Mouse (Mus musculus) heart, embryonic 13.5 days (tissue): ENCODE results near the gene Crlf1. TPM values are rescaled to one million over a fixed set of nuclear protein-coding genes. Genes with fewer than 3 reads are reported as not detected.

Source experiments
- ATAC-seq: fragments of 200-750 bp; cut with Nextera tagmentation; 2 replicates; pipeline ENCODE4 v1.8.0; 2017; ENCODE audit warnings: moderate TSS enrichment; ENCODE audit not compliant: insufficient number of reproducible peaks, low FRiP score, low TSS enrichment; ENCODE audit errors: extremely low read depth
- H3K27ac ChIP-seq: fragments of 300-500 bp; sonication (generic); replicated peaks from 2 replicates; pipeline ENCODE4 v1.5.1; 2015; ENCODE audit warnings: moderate library complexity, mild to moderate bottlenecking, inconsistent platforms
- H3K27me3 ChIP-seq: fragments of 300-500 bp; sonication (generic); replicated peaks from 2 replicates; pipeline ENCODE4 v1.6.1; 2015; ENCODE audit warnings: mild to moderate bottlenecking, inconsistent platforms
- H3K36me3 ChIP-seq: fragments of 300-500 bp; sonication (generic); 2 replicates; pipeline ENCODE4 v1.6.1; 2015; ENCODE audit warnings: mild to moderate bottlenecking, inconsistent platforms
- H3K4me1 ChIP-seq: fragments of 300-500 bp; sonication (generic); 2 replicates; pipeline ENCODE4 v1.6.1; 2015; ENCODE audit warnings: inconsistent platforms
- H3K4me2 ChIP-seq: fragments of 300-500 bp; sonication (generic); 2 replicates; pipeline ENCODE4 v1.6.1; 2015; ENCODE audit warnings: inconsistent platforms, mild to moderate bottlenecking, moderate library complexity
- H3K4me3 ChIP-seq: fragments of 300-500 bp; sonication (generic); 2 replicates; pipeline ENCODE4 v1.5.1; 2015; ENCODE audit warnings: moderate library complexity, mild to moderate bottlenecking, inconsistent platforms
- H3K9ac ChIP-seq: fragments of 300-500 bp; sonication (generic); 2 replicates; pipeline ENCODE4 v1.6.1; 2015; ENCODE audit warnings: inconsistent platforms, mild to moderate bottlenecking, moderate library complexity
- H3K9me3 ChIP-seq: fragments of 300-500 bp; sonication (generic); 2 replicates; pipeline ENCODE4 v1.6.1; 2016; ENCODE audit warnings: inconsistent platforms
- WGBS: fragments of 180-500 bp; shearing (Covaris S2); methylation state at CpG from one replicate; pipeline ENCODE4 v1.1.7; 2015; ENCODE audit warnings: mixed read lengths; 5-methylcytosine and 5-hydroxymethylcytosine counted together
- polyA plus RNA-seq: library from polyadenylated mRNA; unstranded; fragments of >200 nt; fragmentation: Nextera tagmentation; extraction: Ambion mirVana; gene quantifications from 2 replicates; pipeline ENCODE4 v1.2.1, GENCODE M21; 2015

The Crlf1 gene
- polyA plus RNA-seq, 1 experiment from 2014 or later = 5.5 TPM

GRCm38 (mm10) chr8:70527111-70527511 lies 34.2 kb downstream of the Crlf1 start:
- Histone ChIP-seq H3K9me3 (no peaks in the 10 kb centered on the region), H3K27me3 (no peaks in the 10 kb centered on the region), H3K36me3 (peaks cover 29% of the 10 kb centered on the region), H3K27ac (peak overlapping the region; percentile 89), H3K4me2 (peak overlapping the region; percentile 81), H3K4me1 (peaks cover 41% of the 10 kb centered on the region), H3K9ac (peak overlapping the region; percentile 98), H3K4me3 (peak overlapping the region; percentile 92)
- WGBS = 3% methylated on average over 8 of the region's 8 CpGs
- ATAC-seq = no peak

GRCm38 (mm10) chr8:70527512-70528181 lies 34.7 kb downstream of the Crlf1 start, which contains the start of the genes Fkbp8 and Kxd1:
Gene Fkbp8, plus strand, starts transcription at chr8:70527724.
Gene Kxd1, minus strand, starts transcription at chr8:70527956.
- peak within 1 kb of the TSS; percentile 89 for H3K27ac ChIP-seq
- H3K4me2 ChIP-seq = peak within 1 kb of the TSS; percentile 81
- peak within 1 kb of the TSS; percentile 92 for H3K4me3 ChIP-seq
- H3K36me3 ChIP-seq = peaks cover 35% of the 10 kb centered on the region
- H3K4me1 ChIP-seq = peaks cover 37% of the 10 kb centered on the region
- peak within 1 kb of the TSS; percentile 98 for H3K9ac ChIP-seq
- H3K9me3 ChIP-seq = no peaks in the 10 kb centered on the region
- H3K27me3 ChIP-seq = no peaks in the 10 kb centered on the region
- under 1% methylated on average over 58 of the region's 61 CpGs for WGBS
- peak; percentile 81 for ATAC-seq

GRCm38 (mm10) chr8:70528182-70528797 lies 35.3 kb downstream of the Crlf1 start:
- peak overlapping the region; percentile 89 for H3K27ac ChIP-seq
- peak overlapping the region; percentile 81 for H3K4me2 ChIP-seq
- H3K36me3 ChIP-seq = peaks cover 41% of the 10 kb centered on the region
- H3K9ac ChIP-seq = peak overlapping the region; percentile 98
- H3K4me1 ChIP-seq = peaks cover 35% of the 10 kb centered on the region
- no peak for ATAC-seq
- peak overlapping the region; percentile 92 for H3K4me3 ChIP-seq
- no peaks in the 10 kb centered on the region for H3K9me3 ChIP-seq
- no peaks in the 10 kb centered on the region for H3K27me3 ChIP-seq
- 19% methylated on average over 13 of the region's 13 CpGs for WGBS

DNA sequence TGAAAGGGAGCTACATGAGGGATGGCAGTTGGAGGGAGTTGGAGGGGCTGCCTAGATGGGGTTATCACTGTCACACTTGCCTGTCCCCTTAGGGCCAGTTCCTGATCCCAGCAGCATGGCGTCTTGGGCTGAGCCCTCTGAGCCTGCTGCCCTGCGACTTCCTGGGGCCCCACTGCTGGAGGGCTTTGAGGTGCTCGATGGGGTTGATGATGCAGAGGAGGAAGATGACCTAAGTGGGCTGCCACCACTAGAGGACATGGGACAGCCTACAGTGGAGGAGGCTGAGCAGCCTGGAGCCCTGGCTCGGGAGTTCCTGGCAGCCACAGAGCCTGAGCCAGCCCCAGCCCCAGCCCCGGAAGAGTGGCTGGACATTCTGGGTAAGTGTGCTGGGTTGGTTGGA lies 36.3 kb downstream of the Crlf1 start:
- H3K36me3 ChIP-seq = peaks cover 51% of the 10 kb centered on the region
- H3K4me3 ChIP-seq = peak overlapping the region; percentile 92; the same call in 1 of the 2 replicates
- WGBS = 77% methylated on average over 5 of the region's 5 CpGs
- H3K27ac ChIP-seq = no peak overlapping the region
- H3K9ac ChIP-seq = peak overlapping the region; percentile 40; the same call in 1 of the 2 replicates
- no peaks in the 10 kb centered on the region for H3K9me3 ChIP-seq
- H3K4me1 ChIP-seq = peaks cover 30% of the 10 kb centered on the region
- peak overlapping the region; percentile 81; the same call in 1 of the 2 replicates for H3K4me2 ChIP-seq
- no peaks in the 10 kb centered on the region for H3K27me3 ChIP-seq
- ATAC-seq = no peak

DNA sequence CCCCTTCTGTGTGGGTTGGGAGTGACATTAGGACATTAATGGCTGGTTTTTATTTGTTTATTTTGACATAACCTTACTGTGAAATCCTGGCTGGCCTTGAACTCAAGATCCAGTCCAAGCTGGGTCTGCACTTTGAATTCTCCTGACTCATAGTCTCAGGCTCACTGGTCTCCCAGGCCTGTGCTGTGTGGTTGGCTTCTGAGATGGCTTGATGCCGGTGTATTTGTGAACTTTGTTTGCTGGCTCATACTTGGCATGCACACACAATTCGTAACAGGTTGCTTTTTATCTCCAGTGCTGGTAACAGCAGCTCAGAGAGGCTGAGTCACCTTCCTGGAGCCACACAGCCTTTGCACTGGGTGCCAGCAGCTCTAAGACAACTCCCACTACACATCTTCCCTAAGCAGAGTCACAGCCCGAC lies 36.8 kb downstream of the Crlf1 start:
- H3K27me3 ChIP-seq = no peaks in the 10 kb centered on the region
- no peak overlapping the region; the same call in 1 of the 2 replicates for H3K4me2 ChIP-seq
- no peak for ATAC-seq
- 0 out of 2 replicates have a peak overlapping the region, but pooled peaks have one; percentile 92 for H3K4me3 ChIP-seq
- H3K9me3 ChIP-seq = no peaks in the 10 kb centered on the region
- no peak overlapping the region for H3K27ac ChIP-seq
- peak overlapping the region; percentile 40; the same call in 1 of the 2 replicates for H3K9ac ChIP-seq
- peaks cover 56% of the 10 kb centered on the region for H3K36me3 ChIP-seq
- 89% methylated on average over 3 of the region's 3 CpGs for WGBS
- H3K4me1 ChIP-seq = peaks cover 34% of the 10 kb centered on the region

DNA sequence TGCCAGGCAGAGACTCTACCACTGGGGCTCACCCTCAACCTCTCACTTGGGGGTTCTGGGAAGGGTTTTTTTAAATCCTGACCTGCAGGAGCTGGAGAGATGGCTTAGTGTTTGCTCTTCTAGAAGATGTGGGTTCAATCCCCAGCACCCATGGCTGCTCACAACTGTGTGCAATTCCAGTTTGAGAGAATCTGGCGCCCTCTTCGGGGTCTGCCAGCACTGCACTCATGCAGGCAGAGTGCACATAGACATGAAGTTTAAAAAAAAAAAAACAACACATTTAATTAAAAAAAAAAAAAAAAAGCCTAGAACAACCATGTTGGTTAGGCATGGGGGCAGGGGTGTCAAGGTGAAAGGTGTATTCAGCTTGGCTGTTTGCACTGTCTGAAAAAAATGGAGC lies 37.4 kb downstream of the Crlf1 start:
- Histone ChIP-seq H3K9me3 (no peaks in the 10 kb centered on the region), H3K4me3 (no peak overlapping the region), H3K27me3 (no peaks in the 10 kb centered on the region), H3K4me2 (no peak overlapping the region), H3K9ac (no peak overlapping the region), H3K27ac (no peak overlapping the region), H3K36me3 (peaks cover 61% of the 10 kb centered on the region), H3K4me1 (peaks cover 39% of the 10 kb centered on the region)
- ATAC-seq = no peak
- WGBS = 98% methylated on average over 2 of the region's 2 CpGs

- H3K9ac ChIP-seq = peak overlapping the region; percentile 15; the same call in 1 of the 2 replicates
- no peaks in the 10 kb centered on the region for H3K9me3 ChIP-seq
Observed at GRCm38 (mm10) chr8:70534281-70534680, 41.3 kb downstream of the Crlf1 start.

GRCm38 (mm10) chr8:70535221-70535620 lies 42.3 kb downstream of the Crlf1 start:
- ATAC-seq = no peak
- peaks cover 20% of the 10 kb centered on the region for H3K4me1 ChIP-seq
- H3K36me3 ChIP-seq = peaks cover 74% of the 10 kb centered on the region
- no peaks in the 10 kb centered on the region for H3K9me3 ChIP-seq
- H3K9ac ChIP-seq = no peak overlapping the region; the same call in 1 of the 2 replicates
- H3K27me3 ChIP-seq = no peaks in the 10 kb centered on the region
- H3K4me3 ChIP-seq = no peak overlapping the region
- H3K4me2 ChIP-seq = no peak overlapping the region
- H3K27ac ChIP-seq = no peak overlapping the region
- WGBS = 75% methylated on average over 3 of the region's 3 CpGs

More at GRCm38 (mm10) chr8:70534281-70534680, 41.3 kb downstream of the Crlf1 start:
- Histone ChIP-seq H3K4me1 (peaks cover 23% of the 10 kb centered on the region), H3K27ac (no peak overlapping the region), H3K4me2 (no peak overlapping the region), H3K36me3 (peaks cover 83% of the 10 kb centered on the region), H3K27me3 (no peaks in the 10 kb centered on the region), H3K4me3 (no peak overlapping the region)
- whole genome bisulfite sequencing = 92% methylated on average over 12 of the region's 12 CpGs
- no peak for ATAC-seq

GRCm38 (mm10) chr8:70535701-70536100 lies 42.7 kb downstream of the Crlf1 start:
- Histone ChIP-seq H3K9ac (no peak overlapping the region), H3K27ac (no peak overlapping the region), H3K4me3 (no peak overlapping the region), H3K9me3 (no peaks in the 10 kb centered on the region), H3K4me2 (no peak overlapping the region), H3K27me3 (no peaks in the 10 kb centered on the region), H3K36me3 (peaks cover 69% of the 10 kb centered on the region), H3K4me1 (peaks cover 25% of the 10 kb centered on the region)
- WGBS = 60% methylated on average over 2 of the region's 2 CpGs
- ATAC-seq = no peak

- WGBS = 13% methylated on average over 24 of the region's 24 CpGs
- peak overlapping the region; percentile 95 for H3K27ac ChIP-seq
- H3K4me1 ChIP-seq = peaks cover 39% of the 10 kb centered on the region
- H3K4me3 ChIP-seq = peak overlapping the region; percentile 74
- H3K27me3 ChIP-seq = no peaks in the 10 kb centered on the region
- ATAC-seq = no peak
- H3K4me2 ChIP-seq = peak overlapping the region; percentile 87
- H3K36me3 ChIP-seq = peaks cover 45% of the 10 kb centered on the region
- H3K9ac ChIP-seq = peak overlapping the region; percentile 93
- H3K9me3 ChIP-seq = no peaks in the 10 kb centered on the region
Observed at GRCm38 (mm10) chr8:70538024-70538579, 45.1 kb downstream of the Crlf1 start.

DNA sequence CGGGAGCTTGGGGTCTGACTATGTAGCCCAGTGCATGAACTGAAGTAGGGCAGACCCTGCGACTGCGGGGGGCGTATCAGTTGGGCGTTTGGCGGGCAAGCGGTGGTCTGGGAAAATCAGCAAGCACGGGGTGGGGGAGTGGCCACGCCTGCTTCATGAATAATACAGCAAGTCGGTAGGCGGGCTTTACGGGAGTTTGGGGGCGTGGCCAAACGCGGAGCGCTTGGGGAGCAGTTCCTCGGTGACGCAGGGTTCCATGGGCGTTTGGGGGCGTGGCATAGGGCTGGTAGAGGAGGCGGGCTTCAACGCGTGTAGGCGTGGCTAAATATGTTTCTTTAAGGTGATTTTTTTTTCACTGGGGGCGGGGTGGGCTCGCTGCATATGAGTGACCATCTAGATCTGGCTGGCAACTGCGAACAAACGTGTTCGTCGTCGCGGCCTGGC lies 45.7 kb downstream of the Crlf1 start:
- H3K36me3 ChIP-seq = peaks cover 40% of the 10 kb centered on the region
- under 1% methylated on average over 32 of the region's 32 CpGs for WGBS
- H3K9me3 ChIP-seq = no peaks in the 10 kb centered on the region
- peak; percentile 77 for ATAC-seq
- peak overlapping the region; percentile 95 for H3K27ac ChIP-seq
- H3K27me3 ChIP-seq = no peaks in the 10 kb centered on the region
- H3K4me1 ChIP-seq = peaks cover 44% of the 10 kb centered on the region
- peak overlapping the region; percentile 87 for H3K4me2 ChIP-seq
- peak overlapping the region; percentile 93 for H3K9ac ChIP-seq
- H3K4me3 ChIP-seq = peak overlapping the region; percentile 74
